Comparison of ENCODE assay signal across 9 mouse cellular contexts in the genomic region with DNA sequence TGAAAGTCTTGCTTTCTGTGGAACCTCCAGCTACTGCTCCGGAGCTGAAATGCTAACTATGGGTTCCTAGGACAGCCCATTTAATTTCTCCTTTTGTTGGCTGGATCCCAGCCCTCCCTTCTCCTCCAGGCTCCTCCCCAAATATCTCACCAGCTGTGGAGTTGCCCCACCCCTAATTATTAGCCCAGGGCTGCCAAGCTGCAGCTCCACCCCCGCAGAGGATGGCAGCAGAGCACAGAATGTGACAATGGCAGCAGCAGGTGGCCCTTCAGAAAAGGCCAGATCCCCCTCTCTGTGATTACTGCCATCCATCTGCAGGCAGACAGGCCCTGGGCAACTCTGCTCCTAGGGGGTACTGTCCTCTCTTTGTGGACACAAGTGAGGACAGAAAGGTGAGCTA.
A peak's percentile ranks its signal among the peaks of the same experiment; 100 is the strongest.
DNase-seq lines count a peak whose midpoint lies in the region; ATAC-seq and TF ChIP-seq lines count a peak whose summit lies in the region.
"Had no signal": no experiment of that assay in that cellular context is flagged by ENCODE, and none has a peak within 500 bp of the region (broad histone marks: within the 10 kb centered on the region; RNA-seq: fewer than 3 reads in every experiment).

No protein-coding gene starts in this region.

- peak; percentile 40; the same call in 1 of the 2 replicates for ATAC-seq in hindbrain, embryonic 13.5 days (ENCODE audit: low FRiP score)
- ATAC-seq in megakaryocyte progenitor cell, adult 5-6 weeks (replicated peaks; ENCODE audit: poor library complexity) = peak; percentile 96

- 31% methylated on average over 2 of the region's 2 CpGs for WGBS in heart, embryonic 10.5 days
- 6% methylated on average over 2 of the region's 2 CpGs for WGBS in hindbrain, embryonic 13.5 days

- no peak for TF ChIP-seq POLR2A in testis, adult 2 months (IDR thresholded peaks at IDR 0.05; ENCODE audit: control insufficient read depth, low read depth, low read length)

- H3K4me2 ChIP-seq in hindbrain, embryonic 13.5 days = 0 out of 2 replicates have a peak overlapping the region, but pooled peaks have one; percentile 1

- H3K4me1 ChIP-seq in heart, embryonic 10.5 days = peaks cover 81% of the 10 kb centered on the region
- no peaks in the 10 kb centered on the region for H3K4me1 ChIP-seq in testis, adult 2 months (ENCODE audit: control insufficient read depth, insufficient read depth, low read length)
- H3K4me1 ChIP-seq in hindbrain, embryonic 13.5 days (replicated peaks) = peaks cover 44% of the 10 kb centered on the region

- H3K4me3 ChIP-seq in heart, embryonic 10.5 days = no peak overlapping the region
- peak overlapping the region; percentile 15 for H3K4me3 ChIP-seq in testis, adult 2 months (ENCODE audit: control insufficient read depth, low read depth, low read length)
- no peak overlapping the region for H3K4me3 ChIP-seq in hindbrain, embryonic 13.5 days
- H3K4me3 ChIP-seq: erythroblast, embryonic 14.5 days had no signal

- no peaks in the 10 kb centered on the region for H3K9me3 ChIP-seq in heart, embryonic 10.5 days
- H3K9me3 ChIP-seq in hindbrain, embryonic 13.5 days = no peaks in the 10 kb centered on the region

- no peak overlapping the region for H3K9ac ChIP-seq in hindbrain, embryonic 13.5 days

- H3K27ac ChIP-seq in heart, embryonic 10.5 days = no peak overlapping the region
- no peak overlapping the region; the same call in 1 of the 2 replicates for H3K27ac ChIP-seq in testis, adult 2 months (ENCODE audit: control insufficient read depth, insufficient read depth, low read depth, low read length)
- H3K27ac ChIP-seq in hindbrain, embryonic 13.5 days = peak overlapping the region; percentile 40; the same call in 1 of the 2 replicates

- no peak for TF ChIP-seq CTCF in testis, adult 2 months (IDR thresholded peaks at IDR 0.05; ENCODE audit: control insufficient read depth, insufficient read depth, insufficient replicate concordance, low read depth, low read length)

- H3K27me3 ChIP-seq in heart, embryonic 10.5 days (ENCODE audit: insufficient read depth, poor library complexity, severe bottlenecking) = no peaks in the 10 kb centered on the region
- no peaks in the 10 kb centered on the region for H3K27me3 ChIP-seq in testis, adult 2 months (ENCODE audit: control insufficient read depth, insufficient read depth, low read length)
- no peaks in the 10 kb centered on the region for H3K27me3 ChIP-seq in hindbrain, embryonic 13.5 days

- H3K36me3 ChIP-seq in heart, embryonic 10.5 days = no peaks in the 10 kb centered on the region
- no peaks in the 10 kb centered on the region for H3K36me3 ChIP-seq in testis, adult 2 months (ENCODE audit: control insufficient read depth, insufficient read depth, low read length)
- no peaks in the 10 kb centered on the region for H3K36me3 ChIP-seq in hindbrain, embryonic 13.5 days

- DNase-seq in heart, adult 18-20 months = peak; percentile 43 to 49
- DNase-seq in heart, embryonic 10.5 days (ENCODE audit: low spot score) = no peak
- DNase-seq in testis, postnatal 10 days (ENCODE audit: low spot score) = no peak
- no peak for DNase-seq in ovary, adult 18-20 months (ENCODE audit: low spot score)
- no peak for DNase-seq in gastrocnemius, postnatal 25 days

Comparison
In these comparisons a context has a peak if more than half of its experiments do, and no peak if none do; other contexts are left out.
1. DNase-seq: peak in heart, adult 18-20 months (2 of 2); none in heart, embryonic 10.5 days (single experiment), testis, postnatal 10 days (single experiment), ovary, adult 18-20 months (single experiment) and gastrocnemius, postnatal 25 days (single experiment).